ENCODE assay signal across 8 mouse cellular contexts in genomic region chr12:85176846-85177523, GRCm38 (mm10). TPM values are rescaled to one million over a fixed set of nuclear protein-coding genes. Genes with fewer than 3 reads are reported as not detected.
DNase-seq lines count a peak whose midpoint lies in the region; ATAC-seq and TF ChIP-seq lines count a peak whose summit lies in the region.

No protein-coding gene starts in this region.

- H3K9me3 ChIP-seq in embryonic facial prominence, embryonic 12.5 days: no peaks in the 10 kb centered on the region
- H3K9me3 ChIP-seq in limb, embryonic 14.5 days (ENCODE audit: control insufficient read depth, low read length): no peaks in the 10 kb centered on the region
- H3K9me3 ChIP-seq in midbrain, embryonic 13.5 days: no peaks in the 10 kb centered on the region

- H3K4me3 ChIP-seq in embryonic facial prominence, embryonic 12.5 days: peak overlapping the region; percentile 37
- H3K4me3 ChIP-seq in limb, embryonic 14.5 days (replicated peaks; ENCODE audit: low read length): peak overlapping the region; percentile 40
- peak overlapping the region; percentile 30 for H3K4me3 ChIP-seq in midbrain, embryonic 13.5 days (replicated peaks)
- H3K4me3 ChIP-seq in thymus, adult 2 months (ENCODE audit: control insufficient read depth, insufficient read depth, low read length): peak overlapping the region; percentile 30

- ATAC-seq in embryonic facial prominence, embryonic 12.5 days (ENCODE audit: insufficient number of reproducible peaks, insufficient read depth, low FRiP score, low TSS enrichment): no peak
- ATAC-seq in limb, embryonic 14.5 days (ENCODE audit: low FRiP score, low read depth): peak; percentile 61; the same call in 1 of the 2 replicates
- ATAC-seq in midbrain, embryonic 13.5 days: peak; percentile 3; the same call in 1 of the 2 replicates

- peak overlapping the region; percentile 51; the same call in 1 of the 2 replicates for H3K27ac ChIP-seq in embryonic facial prominence, embryonic 12.5 days
- H3K27ac ChIP-seq in limb, embryonic 14.5 days (replicated peaks; ENCODE audit: low read depth, low read length): no peak overlapping the region; the same call in 1 of the 2 replicates
- H3K27ac ChIP-seq in midbrain, embryonic 13.5 days: 0 out of 2 replicates have a peak overlapping the region, but pooled peaks have one; percentile 7
- no peak overlapping the region for H3K27ac ChIP-seq in thymus, adult 2 months (ENCODE audit: control insufficient read depth, insufficient read depth, low read length)

- peak overlapping the region; percentile 58 for H3K4me2 ChIP-seq in embryonic facial prominence, embryonic 12.5 days (replicated peaks)
- peak overlapping the region; percentile 66 for H3K4me2 ChIP-seq in limb, embryonic 14.5 days (replicated peaks; ENCODE audit: low read depth, low read length, severe bottlenecking)
- peak overlapping the region; percentile 58 for H3K4me2 ChIP-seq in midbrain, embryonic 13.5 days (replicated peaks)

- peaks cover 47% of the 10 kb centered on the region for H3K4me1 ChIP-seq in embryonic facial prominence, embryonic 12.5 days
- H3K4me1 ChIP-seq in limb, embryonic 14.5 days (ENCODE audit: control insufficient read depth, insufficient read depth, low read length): peaks cover 36% of the 10 kb centered on the region
- peaks cover 43% of the 10 kb centered on the region for H3K4me1 ChIP-seq in midbrain, embryonic 13.5 days (replicated peaks)
- H3K4me1 ChIP-seq in thymus, adult 2 months (replicated peaks; ENCODE audit: control insufficient read depth, insufficient read depth, low read length): peaks cover 26% of the 10 kb centered on the region

- H3K36me3 ChIP-seq in embryonic facial prominence, embryonic 12.5 days: no peaks in the 10 kb centered on the region
- no peaks in the 10 kb centered on the region for H3K36me3 ChIP-seq in limb, embryonic 14.5 days (ENCODE audit: control insufficient read depth, insufficient read depth, low read length)
- H3K36me3 ChIP-seq in midbrain, embryonic 13.5 days: no peaks in the 10 kb centered on the region
- no peaks in the 10 kb centered on the region for H3K36me3 ChIP-seq in thymus, adult 2 months (ENCODE audit: control insufficient read depth, insufficient read depth, low read length)

- TF ChIP-seq CTCF in thymus, adult 2 months (IDR thresholded peaks at IDR 0.05; ENCODE audit: borderline replicate concordance, control insufficient read depth, extremely low read depth, insufficient read depth, low read length, poor library complexity): no peak

- peak overlapping the region; percentile 53 for H3K9ac ChIP-seq in embryonic facial prominence, embryonic 12.5 days
- peak overlapping the region; percentile 47 for H3K9ac ChIP-seq in limb, embryonic 14.5 days (ENCODE audit: low read depth, low read length, severe bottlenecking)
- H3K9ac ChIP-seq in midbrain, embryonic 13.5 days (replicated peaks): peak overlapping the region; percentile 49

- H3K27me3 ChIP-seq in embryonic facial prominence, embryonic 12.5 days: peaks cover 33% of the 10 kb centered on the region
- no peaks in the 10 kb centered on the region for H3K27me3 ChIP-seq in limb, embryonic 14.5 days (ENCODE audit: control insufficient read depth, insufficient read depth, low read length)
- peaks cover 28% of the 10 kb centered on the region for H3K27me3 ChIP-seq in midbrain, embryonic 13.5 days
- H3K27me3 ChIP-seq in thymus, adult 2 months (ENCODE audit: control insufficient read depth, insufficient read depth, low read length): no peaks in the 10 kb centered on the region

- 2% methylated on average over 32 of the region's 32 CpGs for WGBS in embryonic facial prominence, embryonic 12.5 days
- 2% methylated on average over 25 of the region's 32 CpGs for WGBS in limb, embryonic 14.5 days
- WGBS in midbrain, embryonic 13.5 days: 3% methylated on average over 32 of the region's 32 CpGs
- WGBS in thymus, adult 2 months: 3% methylated on average over 32 of the region's 32 CpGs

- no peak for TF ChIP-seq POLR2A in limb, embryonic 14.5 days (IDR thresholded peaks at IDR 0.05; ENCODE audit: borderline replicate concordance, extremely low read depth, insufficient read depth, insufficient read length)
- TF ChIP-seq POLR2A in thymus, adult 2 months (IDR thresholded peaks at IDR 0.05; ENCODE audit: control insufficient read depth, extremely low read depth, insufficient read depth, low read length, poor library complexity): no peak

- peak; percentile 49 for DNase-seq in ovary, postnatal 36 days (ENCODE audit: low spot score)
- DNase-seq in ovary, adult 18-20 months (ENCODE audit: low spot score): no peak
- DNase-seq in heart, postnatal 4 days: peak; percentile 66
- no peak for DNase-seq in limb, embryonic 14.5 days (ENCODE audit: low spot score)
- DNase-seq in thymus, adult 2 months: peak; percentile 62
- DNase-seq in cerebellum, adult 11-12 months: no peak

RNA-seq across cellular contexts. Expression of gene Pgf, which starts 0.6 kb away (rescaled TPM):
- polyA plus RNA-seq in embryonic facial prominence, embryonic 12.5 days (2016; fragmentation: Nextera tagmentation; extraction: Ambion mirVana): 15.4 and 19.1 TPM in 2 replicates
- 1 to 10 TPM; 3.7 to 4.9 TPM for total RNA-seq in heart, postnatal 4 days (2021)
- polyA plus RNA-seq in limb, embryonic 14.5 days (2012; rRNA removed): 10.0 and 10.3 TPM in 2 replicates
- 14.6 and 16.1 TPM in 2 replicates for polyA plus RNA-seq in limb, embryonic 14.5 days (2014; fragmentation: Nextera tagmentation; extraction: Ambion mirVana)
- polyA plus RNA-seq in midbrain, embryonic 13.5 days (2015; fragmentation: Nextera tagmentation; extraction: Ambion mirVana): 5.7 and 6.3 TPM in 2 replicates
- 1.3 and 2.1 TPM in 2 replicates for polyA plus RNA-seq in thymus, adult 2 months (2012; rRNA removed)

RNA-seq across cellular contexts. Expression of gene Rps6kl1, which starts 25.9 kb away (rescaled TPM):
- polyA plus RNA-seq in embryonic facial prominence, embryonic 12.5 days (2016; fragmentation: Nextera tagmentation; extraction: Ambion mirVana): 1.7 and 2.2 TPM in 2 replicates
- total RNA-seq in heart, postnatal 4 days (2021): 1 to 10 TPM; 2.3 to 3.0 TPM
- 0.37 and 0.43 TPM in 2 replicates for polyA plus RNA-seq in limb, embryonic 14.5 days (2012; rRNA removed)
- 0.39 and 0.50 TPM in 2 replicates for polyA plus RNA-seq in limb, embryonic 14.5 days (2014; fragmentation: Nextera tagmentation; extraction: Ambion mirVana)
- polyA plus RNA-seq in midbrain, embryonic 13.5 days (2015; fragmentation: Nextera tagmentation; extraction: Ambion mirVana): 15.6 and 16.6 TPM in 2 replicates
- polyA plus RNA-seq in thymus, adult 2 months (2012; rRNA removed): 3.7 and 11.4 TPM in 2 replicates

RNA-seq across cellular contexts. Expression of gene Eif2b2, which starts 42.3 kb away (rescaled TPM):
- 79.0 and 88.2 TPM in 2 replicates for polyA plus RNA-seq in embryonic facial prominence, embryonic 12.5 days (2016; fragmentation: Nextera tagmentation; extraction: Ambion mirVana)
- total RNA-seq in heart, postnatal 4 days (2021): 10 to 100 TPM; 55.0 to 55.9 TPM
- 109 and 128 TPM in 2 replicates for polyA plus RNA-seq in limb, embryonic 14.5 days (2012; rRNA removed)
- polyA plus RNA-seq in limb, embryonic 14.5 days (2014; fragmentation: Nextera tagmentation; extraction: Ambion mirVana): 78.2 and 79.6 TPM in 2 replicates
- polyA plus RNA-seq in midbrain, embryonic 13.5 days (2015; fragmentation: Nextera tagmentation; extraction: Ambion mirVana): 90.4 and 97.3 TPM in 2 replicates
- 191 and 250 TPM in 2 replicates for polyA plus RNA-seq in thymus, adult 2 months (2012; rRNA removed)

Comparison
In these comparisons a context has a peak if more than half of its experiments do, and no peak if none do; other contexts are left out.
1. DNase-seq: peak in ovary, postnatal 36 days (single experiment), heart, postnatal 4 days (single experiment) and thymus, adult 2 months (single experiment); none in ovary, adult 18-20 months (single experiment), limb, embryonic 14.5 days (single experiment) and cerebellum, adult 11-12 months (single experiment).
2. H3K27ac ChIP-seq: peak in embryonic facial prominence, embryonic 12.5 days (single experiment) and midbrain, embryonic 13.5 days (single experiment); none in limb, embryonic 14.5 days (single experiment) and thymus, adult 2 months (single experiment).
3. Peak in every context shown above with its lines, with median percentiles within 50 percentile points of each other: H3K4me2 ChIP-seq, H3K4me3 ChIP-seq and H3K9ac ChIP-seq.